Mouse (Mus musculus) bone marrow, adult 2 months (tissue): Measurements from ENCODE around the gene Derl3.
"Not testable (repeated sequence)": the region's sequence is repeated elsewhere in the genome, so short reads cannot be mapped to it uniquely, and the experiment has no call there.

Experiments
- CTCF ChIP-seq: fragments of 200-500 bp; IDR thresholded peaks from 2 replicates; pipeline ENCODE4 v1.5.1; 2011; ENCODE audit warnings: low read length, control low read depth; ENCODE audit not compliant: control insufficient read depth, insufficient read depth
- POLR2A ChIP-seq: fragments of 200-500 bp; IDR thresholded peaks from 2 replicates; pipeline ENCODE4 v1.6.1; 2011; ENCODE audit warnings: low read depth, mild to moderate bottlenecking, control low read depth, low read length, borderline replicate concordance; ENCODE audit not compliant: control insufficient read depth

DNA sequence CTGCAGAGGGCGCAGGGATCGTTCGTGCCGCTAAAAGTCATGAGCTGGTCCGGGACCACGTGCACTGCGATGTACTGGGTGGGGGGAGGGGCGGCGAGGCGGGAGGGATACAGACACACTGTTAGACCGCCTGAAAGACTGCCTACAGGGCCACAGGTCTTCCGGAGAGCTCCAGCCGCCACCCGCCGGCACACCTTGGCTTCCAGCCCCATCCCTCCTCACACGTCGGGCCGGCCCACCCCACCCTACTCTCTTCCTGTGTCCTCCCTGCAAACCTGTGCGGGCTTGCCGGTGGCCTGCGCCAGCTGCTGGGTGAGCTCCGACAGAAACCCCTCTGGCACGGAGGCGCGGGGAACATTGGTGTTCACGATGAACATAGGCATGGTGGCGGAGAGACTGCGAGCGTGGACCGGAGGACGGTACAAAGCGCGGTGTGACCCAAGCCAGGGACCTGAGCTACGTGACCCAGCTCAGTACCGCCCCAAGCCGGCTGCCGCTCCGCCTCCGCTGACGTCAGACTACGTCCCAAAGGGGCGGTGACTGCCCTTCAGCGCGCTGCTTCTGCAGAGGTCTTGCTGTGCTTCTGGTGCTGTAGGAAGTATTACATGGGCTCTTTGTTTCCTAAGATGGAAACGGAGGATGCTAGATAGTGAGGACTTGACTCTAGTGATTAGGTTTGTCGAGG, 33.3 kb upstream of the Derl3 start, which contains the start of gene Mif:
- not testable (repeated sequence) for TF ChIP-seq CTCF
- peak; percentile 30; the same call in 1 of the 2 replicates for TF ChIP-seq POLR2A
